Mouse (Mus musculus) fat pad, adult 2 months (tissue): ENCODE measurements around the gene Mup13.
"Not testable (repeated sequence)": the region's sequence is repeated elsewhere in the genome, so short reads cannot be mapped to it uniquely, and the experiment has no call there.

Source experiments
- DNase-seq: peaks from one replicate; pipeline ENCODE4 v3.0.0-alpha.2; 2011; ENCODE audit warnings: low read depth, low spot score; ENCODE audit errors: extremely low read depth

Mup13 gene

GRCm38 (mm10) chr4:61228186-61228585 is at the start of gene Mup13:
Mup13 (minus strand) TSS chr4:61228286.
- not testable (repeated sequence) for DNase-seq
